Comparison of ENCODE assay signal across 16 mouse cellular contexts in genomic region chr8:109578900-109579301, GRCm38 (mm10). TPM values are rescaled to one million over a fixed set of nuclear protein-coding genes. Genes with fewer than 3 reads are reported as not detected.
DNase-seq lines count a peak whose midpoint lies in the region; ATAC-seq and TF ChIP-seq lines count a peak whose summit lies in the region.
"Had no signal": no experiment of that assay in that cellular context is flagged by ENCODE, and none has a peak within 500 bp of the region (broad histone marks: within the 10 kb centered on the region; RNA-seq: fewer than 3 reads in every experiment).

Gene Hp (minus strand): TSS chr8:109579172.

- no peaks in the 10 kb centered on the region for H3K27me3 ChIP-seq in kidney, adult 2 months (replicated peaks; ENCODE audit: control insufficient read depth, insufficient read depth, low read length)
- no peaks in the 10 kb centered on the region for H3K27me3 ChIP-seq in kidney, embryonic 16.5 days (ENCODE audit: insufficient read depth, low read length)
- no peaks in the 10 kb centered on the region for H3K27me3 ChIP-seq in liver, postnatal 0 days (ENCODE audit: insufficient read depth, low read length)
- H3K27me3 ChIP-seq in forebrain, embryonic 16.5 days (replicated peaks; ENCODE audit: control insufficient read depth, insufficient read depth, low read length): no peaks in the 10 kb centered on the region
- no peaks in the 10 kb centered on the region for H3K27me3 ChIP-seq in forebrain, embryonic 15.5 days
- H3K27me3 ChIP-seq in limb, embryonic 10.5 days (ENCODE audit: low read depth, poor library complexity, severe bottlenecking): no peaks in the 10 kb centered on the region
- H3K27me3 ChIP-seq: hindbrain, embryonic 13.5 days; midbrain, embryonic 13.5 days had no signal

- no peak for TF ChIP-seq CTCF in kidney, adult 2 months (conservative IDR thresholded peaks at IDR 0.05; ENCODE audit: insufficient read depth, insufficient read length, low read depth, low read length)
- no peak for TF ChIP-seq CTCF in liver, postnatal 0 days (IDR thresholded peaks at IDR 0.05; ENCODE audit: low read depth)

- ATAC-seq in kidney, embryonic 16.5 days (ENCODE audit: low FRiP score, low TSS enrichment): no peak
- peak; percentile 87 for ATAC-seq in liver, postnatal 0 days
- peak; percentile 40; the same call in 1 of the 2 replicates for ATAC-seq in monocyte, adult 5-6 weeks (replicated peaks; ENCODE audit: insufficient number of reproducible peaks, low FRiP score, low TSS enrichment, poor library complexity, severe bottlenecking)
- ATAC-seq in forebrain, embryonic 16.5 days: no peak
- no peak for ATAC-seq in forebrain, embryonic 15.5 days (replicated peaks)
- ATAC-seq: midbrain, embryonic 13.5 days had no signal

- no peak within 1 kb of the TSS for H3K4me2 ChIP-seq in kidney, embryonic 16.5 days (replicated peaks; ENCODE audit: low read depth, low read length)
- H3K4me2 ChIP-seq in liver, postnatal 0 days (ENCODE audit: low read depth, low read length): peak within 1 kb of the TSS; percentile 67
- no peak within 1 kb of the TSS for H3K4me2 ChIP-seq in forebrain, embryonic 16.5 days (ENCODE audit: low read length)
- H3K4me2 ChIP-seq in forebrain, embryonic 15.5 days (replicated peaks): no peak within 1 kb of the TSS
- H3K4me2 ChIP-seq: hindbrain, embryonic 13.5 days; midbrain, embryonic 13.5 days had no signal

- H3K9me3 ChIP-seq in kidney, embryonic 16.5 days (ENCODE audit: low read length): peaks cover 2% of the 10 kb centered on the region
- H3K9me3 ChIP-seq in liver, postnatal 0 days (ENCODE audit: low read length): no peaks in the 10 kb centered on the region
- peaks cover 2% of the 10 kb centered on the region; the same call in 1 of the 2 replicates for H3K9me3 ChIP-seq in forebrain, embryonic 16.5 days (ENCODE audit: control insufficient read depth, low read length)
- no peaks in the 10 kb centered on the region for H3K9me3 ChIP-seq in forebrain, embryonic 15.5 days
- H3K9me3 ChIP-seq in limb, embryonic 10.5 days (replicated peaks): no peaks in the 10 kb centered on the region
- H3K9me3 ChIP-seq: hindbrain, embryonic 13.5 days; midbrain, embryonic 13.5 days had no signal

- no peak for TF ChIP-seq POLR2A in kidney, adult 2 months (IDR thresholded peaks at IDR 0.05; ENCODE audit: low read depth, low read length)

- 33% methylated on average over 8 of the region's 8 CpGs for WGBS in kidney, adult 2 months
- WGBS in kidney, embryonic 16.5 days: 34% methylated on average over 8 of the region's 8 CpGs
- 25% methylated on average over 8 of the region's 8 CpGs for WGBS in liver, postnatal 0 days (ENCODE audit: insufficient replicate concordance)
- 74% methylated on average over 8 of the region's 8 CpGs for WGBS in forebrain, embryonic 16.5 days
- WGBS in forebrain, embryonic 15.5 days: 77% methylated on average over 8 of the region's 8 CpGs
- 78% methylated on average over 8 of the region's 8 CpGs for WGBS in limb, embryonic 10.5 days

- H3K36me3 ChIP-seq in kidney, adult 2 months (ENCODE audit: control insufficient read depth, insufficient read depth, low read length): no peaks in the 10 kb centered on the region
- no peaks in the 10 kb centered on the region for H3K36me3 ChIP-seq in kidney, embryonic 16.5 days (ENCODE audit: insufficient read depth, low read length)
- peaks cover 31% of the 10 kb centered on the region for H3K36me3 ChIP-seq in liver, postnatal 0 days (replicated peaks; ENCODE audit: insufficient read depth, low read length)
- H3K36me3 ChIP-seq in forebrain, embryonic 16.5 days (ENCODE audit: control insufficient read depth, insufficient read depth): no peaks in the 10 kb centered on the region
- H3K36me3 ChIP-seq in forebrain, embryonic 15.5 days: no peaks in the 10 kb centered on the region
- H3K36me3 ChIP-seq in limb, embryonic 10.5 days: no peaks in the 10 kb centered on the region
- H3K36me3 ChIP-seq: midbrain, embryonic 13.5 days had no signal

- H3K4me3 ChIP-seq in kidney, adult 2 months (ENCODE audit: insufficient read depth, low read depth, low read length): no peak within 1 kb of the TSS
- no peak within 1 kb of the TSS for H3K4me3 ChIP-seq in kidney, embryonic 16.5 days (ENCODE audit: low read length)
- H3K4me3 ChIP-seq in brown adipose tissue, adult 24 weeks (ENCODE audit: insufficient read depth, low read depth, low read length): peak within 1 kb of the TSS; percentile 55
- peak within 1 kb of the TSS; percentile 56 for H3K4me3 ChIP-seq in liver, postnatal 0 days (ENCODE audit: low read depth, low read length)
- no peak within 1 kb of the TSS for H3K4me3 ChIP-seq in forebrain, embryonic 16.5 days (replicated peaks; ENCODE audit: low read length)
- H3K4me3 ChIP-seq in forebrain, embryonic 15.5 days: no peak within 1 kb of the TSS
- H3K4me3 ChIP-seq in limb, embryonic 10.5 days: no peak within 1 kb of the TSS
- H3K4me3 ChIP-seq: erythroblast, embryonic 14.5 days; hindbrain, embryonic 13.5 days; midbrain, embryonic 13.5 days had no signal

- DNase-seq in kidney, adult 2 months: peak; percentile 5
- DNase-seq in liver, postnatal 0 days: peak; percentile 78
- DNase-seq in limb, embryonic 10.5 days (ENCODE audit: low spot score): no peak
- DNase-seq: gastrocnemius, postnatal 36 days; kidney, postnatal 25 days; thymus, postnatal 4 days had no signal

- H3K9ac ChIP-seq in kidney, embryonic 16.5 days (replicated peaks; ENCODE audit: low read length): no peak within 1 kb of the TSS
- peak within 1 kb of the TSS; percentile 77 for H3K9ac ChIP-seq in liver, postnatal 0 days (replicated peaks)
- no peak within 1 kb of the TSS for H3K9ac ChIP-seq in forebrain, embryonic 16.5 days (replicated peaks; ENCODE audit: low read depth, low read length)
- no peak within 1 kb of the TSS for H3K9ac ChIP-seq in forebrain, embryonic 15.5 days (replicated peaks)
- H3K9ac ChIP-seq: hindbrain, embryonic 13.5 days; midbrain, embryonic 13.5 days had no signal

- no peaks in the 10 kb centered on the region for H3K4me1 ChIP-seq in kidney, adult 2 months (ENCODE audit: control insufficient read depth, insufficient read depth, low read length)
- no peaks in the 10 kb centered on the region for H3K4me1 ChIP-seq in kidney, embryonic 16.5 days (ENCODE audit: insufficient read depth, low read length)
- peaks cover 5% of the 10 kb centered on the region; the same call in 1 of the 2 replicates for H3K4me1 ChIP-seq in brown adipose tissue, adult 24 weeks (ENCODE audit: control insufficient read depth, insufficient read depth, insufficient read length, low read length)
- H3K4me1 ChIP-seq in liver, postnatal 0 days (ENCODE audit: insufficient read depth): peaks cover 5% of the 10 kb centered on the region; the same call in 1 of the 2 replicates
- H3K4me1 ChIP-seq in forebrain, embryonic 16.5 days (replicated peaks; ENCODE audit: control insufficient read depth, insufficient read depth, low read length): no peaks in the 10 kb centered on the region
- no peaks in the 10 kb centered on the region for H3K4me1 ChIP-seq in forebrain, embryonic 15.5 days
- no peaks in the 10 kb centered on the region for H3K4me1 ChIP-seq in limb, embryonic 10.5 days
- H3K4me1 ChIP-seq: hindbrain, embryonic 13.5 days; midbrain, embryonic 13.5 days had no signal

- H3K27ac ChIP-seq in kidney, adult 2 months (ENCODE audit: insufficient read depth, low read depth, low read length): no peak within 1 kb of the TSS
- no peak within 1 kb of the TSS for H3K27ac ChIP-seq in kidney, embryonic 16.5 days (ENCODE audit: low read length)
- H3K27ac ChIP-seq in brown adipose tissue, adult 24 weeks (replicated peaks; ENCODE audit: low read depth, low read length): peak within 1 kb of the TSS; percentile 86
- peak within 1 kb of the TSS; percentile 81 for H3K27ac ChIP-seq in liver, postnatal 0 days (ENCODE audit: low read depth)
- H3K27ac ChIP-seq in forebrain, embryonic 16.5 days (ENCODE audit: low read length): no peak within 1 kb of the TSS
- H3K27ac ChIP-seq in forebrain, embryonic 15.5 days (replicated peaks): no peak within 1 kb of the TSS
- no peak within 1 kb of the TSS for H3K27ac ChIP-seq in limb, embryonic 10.5 days
- H3K27ac ChIP-seq: hindbrain, embryonic 13.5 days; midbrain, embryonic 13.5 days had no signal

- peak; percentile 81 for TF ChIP-seq EP300 in liver, postnatal 0 days (IDR thresholded peaks at IDR 0.05; ENCODE audit: low read depth)

RNA-seq across cellular contexts. Expression of gene Hp, which starts in this region (rescaled TPM):
- polyA plus RNA-seq in kidney, adult 2 months (2012; rRNA removed): 34.6 and 35.0 TPM in 2 replicates
- polyA plus RNA-seq in kidney, embryonic 16.5 days (2015; fragmentation: Nextera tagmentation; extraction: Ambion mirVana): 4.9 and 8.2 TPM in 2 replicates
- 699 and 1,976 TPM in 2 replicates for polyA plus RNA-seq in brown adipose tissue, adult 24 weeks (2012; ENCODE audit: insufficient read depth, insufficient read length, missing spikeins)
- polyA plus RNA-seq in liver, postnatal 0 days (2015; fragmentation: Nextera tagmentation; extraction: Ambion mirVana): 4,025 and 4,072 TPM in 2 replicates
- 90.5 to 206 TPM (median 128 TPM) in 3 replicates for total RNA-seq in monocyte, adult 5-6 weeks (2017)
- 0.20 and 0.30 TPM in 2 replicates for polyA plus RNA-seq in forebrain, embryonic 16.5 days (2015; fragmentation: Nextera tagmentation; extraction: Ambion mirVana)
- polyA plus RNA-seq in forebrain, embryonic 15.5 days (2015; fragmentation: Nextera tagmentation; extraction: Ambion mirVana): 0.14 and 0.23 TPM in 2 replicates
- 0.61 and 0.98 TPM in 2 replicates for polyA plus RNA-seq in limb, embryonic 10.5 days (2016; fragmentation: Nextera tagmentation; extraction: Ambion mirVana)
- total RNA-seq: left cerebral cortex, postnatal 36 days had no signal
- polyA plus RNA-seq: C2C12 had no signal

Comparison
In these comparisons a context has a peak if more than half of its experiments do, and no peak if none do; other contexts are left out.
1. RNA of gene Hp (polyA plus RNA-seq): 4,025 to 4,072 TPM in liver, postnatal 0 days and 699 to 1,976 TPM in brown adipose tissue, adult 24 weeks; 34.6 to 35.0 TPM in kidney, adult 2 months, 4.9 to 8.2 TPM in kidney, embryonic 16.5 days, 0.61 to 0.98 TPM in limb, embryonic 10.5 days, 0.20 to 0.30 TPM in forebrain, embryonic 16.5 days and 0.14 to 0.23 TPM in forebrain, embryonic 15.5 days; every median in the first group is over 10 times any median in the second.
2. H3K27ac ChIP-seq: peak in brown adipose tissue, adult 24 weeks (single experiment) and liver, postnatal 0 days (single experiment); none in kidney, adult 2 months (single experiment), kidney, embryonic 16.5 days (single experiment), forebrain, embryonic 16.5 days (single experiment), forebrain, embryonic 15.5 days (single experiment) and limb, embryonic 10.5 days (single experiment).
3. H3K4me3 ChIP-seq: peak in brown adipose tissue, adult 24 weeks (single experiment) and liver, postnatal 0 days (single experiment); none in kidney, adult 2 months (single experiment), kidney, embryonic 16.5 days (single experiment), forebrain, embryonic 16.5 days (single experiment), forebrain, embryonic 15.5 days (single experiment) and limb, embryonic 10.5 days (single experiment).
4. ATAC-seq: peak in liver, postnatal 0 days (single experiment) and monocyte, adult 5-6 weeks (single experiment); none in kidney, embryonic 16.5 days (single experiment), forebrain, embryonic 16.5 days (single experiment) and forebrain, embryonic 15.5 days (single experiment).